Comparison of ENCODE assay signal across 19 mouse cellular contexts in genomic region chr13:16825619-16826018, GRCm38 (mm10).
DNase-seq lines count a peak whose midpoint lies in the region; ATAC-seq and TF ChIP-seq lines count a peak whose summit lies in the region.
"Had no signal": no experiment of that assay in that cellular context is flagged by ENCODE, and none has a peak within 500 bp of the region (broad histone marks: within the 10 kb centered on the region; RNA-seq: fewer than 3 reads in every experiment).

No protein-coding gene starts in this region.

- TF ChIP-seq CTCF in heart, postnatal 0 days (IDR thresholded peaks at IDR 0.05; ENCODE audit: low read depth) = no peak

- H3K9me3 ChIP-seq in heart, postnatal 0 days (replicated peaks; ENCODE audit: control insufficient read depth, low read length) = no peaks in the 10 kb centered on the region
- H3K9me3 ChIP-seq: embryonic facial prominence, embryonic 15.5 days; forebrain, embryonic 10.5 days; hindbrain, embryonic 15.5 days; liver, embryonic 13.5 days; midbrain, embryonic 13.5 days; stomach, embryonic 15.5 days had no signal

- no peak for TF ChIP-seq EP300 in heart, postnatal 0 days (IDR thresholded peaks at IDR 0.05; ENCODE audit: low read depth)

- H3K4me3 ChIP-seq in heart, postnatal 0 days (ENCODE audit: low read depth, low read length) = no peak overlapping the region
- H3K4me3 ChIP-seq: embryonic facial prominence, embryonic 15.5 days; forebrain, embryonic 10.5 days; gastrocnemius, adult 2 months; heart, adult 2 months; hindbrain, embryonic 15.5 days; liver, embryonic 13.5 days; midbrain, embryonic 13.5 days; stomach, embryonic 15.5 days had no signal

- peaks cover 7% of the 10 kb centered on the region; the same call in 1 of the 2 replicates for H3K4me1 ChIP-seq in heart, postnatal 0 days (ENCODE audit: control insufficient read depth, insufficient read depth)
- H3K4me1 ChIP-seq: embryonic facial prominence, embryonic 15.5 days; hindbrain, embryonic 15.5 days; liver, embryonic 13.5 days; midbrain, embryonic 13.5 days; stomach, embryonic 15.5 days had no signal

- H3K4me2 ChIP-seq in heart, postnatal 0 days (ENCODE audit: low read depth, low read length) = no peak overlapping the region
- H3K4me2 ChIP-seq: embryonic facial prominence, embryonic 15.5 days; hindbrain, embryonic 15.5 days; liver, embryonic 13.5 days; midbrain, embryonic 13.5 days; stomach, embryonic 15.5 days had no signal

- no peaks in the 10 kb centered on the region for H3K27me3 ChIP-seq in heart, postnatal 0 days (ENCODE audit: control insufficient read depth, insufficient read depth, low read length)
- H3K27me3 ChIP-seq: embryonic facial prominence, embryonic 15.5 days; hindbrain, embryonic 15.5 days; liver, embryonic 13.5 days; midbrain, embryonic 13.5 days; stomach, embryonic 15.5 days had no signal

- H3K27ac ChIP-seq in heart, postnatal 0 days (ENCODE audit: low read depth) = no peak overlapping the region
- H3K27ac ChIP-seq: embryonic facial prominence, embryonic 15.5 days; forebrain, embryonic 10.5 days; gastrocnemius, adult 2 months; heart, adult 2 months; hindbrain, embryonic 15.5 days; liver, embryonic 13.5 days; midbrain, embryonic 13.5 days; stomach, embryonic 15.5 days had no signal

- no peak for DNase-seq in heart, postnatal 0 days (ENCODE audit: low spot score)
- no peak for DNase-seq in heart, postnatal 10 days
- peak; percentile 26 for DNase-seq in forelimb bud, embryonic 11.5 days (ENCODE audit: low read depth, low spot score)
- peak; percentile 3 to 6 for DNase-seq in left cerebral cortex, postnatal 14 days (ENCODE audit: low spot score in 2 of 2)
- peak; percentile 11 for DNase-seq in right cerebral cortex, postnatal 25 days
- DNase-seq in gastrocnemius, postnatal 4 days (ENCODE audit: low spot score in 2 of 2) = no peak
- no peak for DNase-seq in kidney, adult 9 months
- DNase-seq: cerebellum, adult 9-10 months; gastrocnemius, adult 2 months; heart, adult 2 months; heart, postnatal 14 days; kidney, postnatal 10 days; liver, embryonic 13.5 days had no signal

- 0 out of 2 replicates have a peak overlapping the region, but pooled peaks have one; percentile 25 for H3K9ac ChIP-seq in heart, postnatal 0 days (replicated peaks; ENCODE audit: low read depth, low read length)
- H3K9ac ChIP-seq: embryonic facial prominence, embryonic 15.5 days; hindbrain, embryonic 15.5 days; liver, embryonic 13.5 days; midbrain, embryonic 13.5 days; stomach, embryonic 15.5 days had no signal

- intact Hi-C loops in heart, postnatal 10 days (cut with DNase I) = no loop called here
- intact Hi-C loops in left cerebral cortex, postnatal 14 days (cut with DNase I) = no loop called here

- no peaks in the 10 kb centered on the region for H3K36me3 ChIP-seq in heart, postnatal 0 days (replicated peaks; ENCODE audit: control insufficient read depth, insufficient read depth, low read length)
- H3K36me3 ChIP-seq: embryonic facial prominence, embryonic 15.5 days; forebrain, embryonic 10.5 days; hindbrain, embryonic 15.5 days; liver, embryonic 13.5 days; midbrain, embryonic 13.5 days; stomach, embryonic 15.5 days had no signal

- no peak for ATAC-seq in heart, postnatal 0 days (ENCODE audit: insufficient read depth, low read depth)
- ATAC-seq: intestine, postnatal 0 days; midbrain, embryonic 13.5 days had no signal

- WGBS in heart, postnatal 0 days = 58% methylated on average over 6 of the region's 6 CpGs

Comparison
In these comparisons a context has a peak if more than half of its experiments do, and no peak if none do; other contexts are left out.
1. DNase-seq: peak in forelimb bud, embryonic 11.5 days (single experiment), left cerebral cortex, postnatal 14 days (2 of 2) and right cerebral cortex, postnatal 25 days (single experiment); none in heart, postnatal 0 days (single experiment), heart, postnatal 10 days (0 of 2), gastrocnemius, postnatal 4 days (0 of 2) and kidney, adult 9 months (single experiment).